Mouse (Mus musculus): ENCODE data around the gene Ldlrad3.

DNA sequence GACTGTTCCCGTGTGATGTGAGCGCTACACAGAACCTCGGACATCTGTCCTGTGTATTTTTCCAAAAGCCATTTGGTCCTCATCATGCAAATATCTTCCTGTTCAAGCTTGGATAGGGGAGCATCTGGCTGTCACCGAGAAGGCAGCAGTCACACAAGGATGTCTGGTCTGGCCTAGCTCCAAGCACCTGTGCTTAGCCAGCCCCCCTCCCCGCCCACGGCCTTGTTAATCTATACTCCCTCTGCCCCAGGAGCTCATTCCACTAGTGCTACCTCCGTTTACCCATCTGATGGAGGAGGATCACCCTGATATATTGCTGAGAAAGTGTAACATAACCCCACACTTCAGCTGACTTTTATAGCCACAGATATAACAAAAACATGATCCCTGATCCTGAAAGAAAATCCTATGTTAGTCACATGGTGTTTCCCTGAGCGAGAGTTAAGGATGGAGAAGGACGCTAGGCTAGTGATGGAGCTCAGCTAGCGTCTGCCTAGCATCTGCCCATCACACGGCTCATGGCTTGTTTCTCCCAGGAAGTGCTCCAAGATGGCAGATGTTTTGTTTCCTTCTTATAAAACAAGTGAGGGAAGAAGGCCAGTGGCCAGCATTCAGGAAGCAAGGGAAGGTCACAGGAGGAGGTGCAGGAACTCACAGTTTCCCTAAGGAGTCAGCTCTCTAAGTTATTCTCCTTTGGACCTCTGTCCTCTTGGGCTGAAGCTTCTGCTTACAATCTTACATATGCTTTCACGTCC lies 66.3 kb downstream of the Ldlrad3 start:
- TF ChIP-seq CTCF (conservative IDR thresholded peaks at IDR 0.05; ENCODE audit: insufficient read depth, insufficient read length, low read depth, low read length) (no peak), POLR2A (IDR thresholded peaks at IDR 0.05; ENCODE audit: low read depth, low read length) (no peak)

Data from kidney, adult 2 months (tissue).